Mouse (Mus musculus): ENCODE results near the gene Mak. TPM values are rescaled to one million over a fixed set of nuclear protein-coding genes. Genes with fewer than 3 reads are reported as not detected.

Gene Mak
- total and polyA plus RNA-seq, 2 experiments = under 0.01 TPM; not detected in 1

- Histone ChIP-seq H3K36me3 (ENCODE audit: control insufficient read depth, insufficient read depth, low read length) (no peaks in the 10 kb centered on the region), H3K27me3 (ENCODE audit: control insufficient read depth, insufficient read depth, low read length) (no peaks in the 10 kb centered on the region), H3K27ac (replicated peaks; ENCODE audit: insufficient read depth, low read depth, low read length) (no peak overlapping the region), H3K79me2 (ENCODE audit: control insufficient read depth, insufficient read depth, low read length) (no peaks in the 10 kb centered on the region), H3K4me1 (ENCODE audit: control insufficient read depth, insufficient read depth, low read length) (no peaks in the 10 kb centered on the region), H3K9ac (ENCODE audit: low read depth, low read length) (no peak overlapping the region), H3K4me3 (ENCODE audit: insufficient read depth, low read depth, low read length) (no peak overlapping the region)
- TF ChIP-seq CTCF (IDR thresholded peaks at IDR 0.05; ENCODE audit: low read depth, low read length) (no peak), POLR2A (IDR thresholded peaks at IDR 0.05; ENCODE audit: extremely low read depth, insufficient read depth, low read length) (no peak)
- DNase-seq (ENCODE audit: extremely low read depth, low read depth, low spot score) = no peak
- WGBS = 80% methylated on average over 5 of the region's 5 CpGs
Measured at GRCm38 (mm10) chr13:41051965-41052364, 27.5 kb downstream of the Mak start.

DNA sequence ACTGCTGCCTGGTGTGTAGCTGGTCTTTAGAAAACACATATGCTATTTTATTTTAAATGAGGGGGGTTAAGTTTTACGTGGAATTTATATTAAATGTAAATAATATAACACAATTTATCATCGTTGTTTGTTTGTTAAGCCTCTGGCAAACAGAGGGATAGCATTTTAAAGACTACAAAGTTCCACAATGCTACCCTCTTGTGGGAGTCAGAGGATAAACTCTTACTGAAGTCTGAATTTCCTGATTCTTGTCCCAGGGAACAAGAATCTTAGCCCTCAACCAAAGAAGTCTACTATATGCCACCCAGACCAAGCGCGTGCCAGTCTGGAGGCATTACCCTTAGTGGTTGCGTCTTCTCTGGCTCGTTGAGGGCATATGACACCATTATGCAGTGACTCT lies 32.2 kb downstream of the Mak start:
- WGBS = 74% methylated on average over 6 of the region's 6 CpGs
- H3K4me1 ChIP-seq (ENCODE audit: control insufficient read depth, insufficient read depth, low read length) = no peaks in the 10 kb centered on the region
- H3K36me3 ChIP-seq (ENCODE audit: control insufficient read depth, insufficient read depth, low read length) = no peaks in the 10 kb centered on the region
- H3K27me3 ChIP-seq (ENCODE audit: control insufficient read depth, insufficient read depth, low read length) = no peaks in the 10 kb centered on the region
- H3K9ac ChIP-seq (ENCODE audit: low read depth, low read length) = no peak overlapping the region
- DNase-seq (ENCODE audit: extremely low read depth, low read depth, low spot score) = peak; percentile 24
- no peak overlapping the region for H3K27ac ChIP-seq (replicated peaks; ENCODE audit: insufficient read depth, low read depth, low read length)
- TF ChIP-seq CTCF (IDR thresholded peaks at IDR 0.05; ENCODE audit: low read depth, low read length) = peak; percentile 9; the same call in 1 of the 2 replicates
- no peak for TF ChIP-seq POLR2A (IDR thresholded peaks at IDR 0.05; ENCODE audit: extremely low read depth, insufficient read depth, low read length)
- no peak overlapping the region for H3K4me3 ChIP-seq (ENCODE audit: insufficient read depth, low read depth, low read length)
- no peaks in the 10 kb centered on the region for H3K79me2 ChIP-seq (ENCODE audit: control insufficient read depth, insufficient read depth, low read length)

- H3K36me3 ChIP-seq (ENCODE audit: control insufficient read depth, insufficient read depth, low read length) = no peaks in the 10 kb centered on the region
- no peaks in the 10 kb centered on the region for H3K4me1 ChIP-seq (ENCODE audit: control insufficient read depth, insufficient read depth, low read length)
- no peak overlapping the region for H3K4me3 ChIP-seq (ENCODE audit: insufficient read depth, low read depth, low read length)
- no peak overlapping the region for H3K9ac ChIP-seq (ENCODE audit: low read depth, low read length)
- H3K27me3 ChIP-seq (ENCODE audit: control insufficient read depth, insufficient read depth, low read length) = no peaks in the 10 kb centered on the region
- no peak overlapping the region for H3K27ac ChIP-seq (replicated peaks; ENCODE audit: insufficient read depth, low read depth, low read length)
- H3K79me2 ChIP-seq (ENCODE audit: control insufficient read depth, insufficient read depth, low read length) = no peaks in the 10 kb centered on the region
- no peak for TF ChIP-seq CTCF (IDR thresholded peaks at IDR 0.05; ENCODE audit: low read depth, low read length)
- TF ChIP-seq POLR2A (IDR thresholded peaks at IDR 0.05; ENCODE audit: extremely low read depth, insufficient read depth, low read length) = no peak
- WGBS = 92% methylated on average over 8 of the region's 8 CpGs
- DNase-seq (ENCODE audit: extremely low read depth, low read depth, low spot score) = no peak
Measured at GRCm38 (mm10) chr13:41045901-41046300, 33.6 kb downstream of the Mak start.

DNA sequence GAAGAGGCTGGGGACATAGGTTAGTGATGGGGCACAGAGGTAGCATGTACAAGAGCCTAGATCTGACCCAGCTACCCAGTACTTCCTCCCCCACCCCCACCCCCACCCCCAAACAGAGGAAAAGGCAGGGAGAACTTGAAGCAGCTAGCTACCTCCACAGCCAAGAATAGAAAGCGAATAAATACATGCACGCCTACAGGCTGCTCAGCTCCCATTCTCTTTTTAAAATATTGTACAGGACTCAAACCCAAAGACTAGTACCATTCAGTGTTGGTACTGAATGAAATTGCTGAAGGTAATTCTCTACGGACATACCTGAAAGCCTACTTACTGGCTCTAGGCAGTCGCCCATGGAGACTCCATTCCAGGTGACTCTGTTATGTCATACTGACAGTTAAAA lies 37.0 kb downstream of the Mak start:
- Histone ChIP-seq H3K27ac (replicated peaks; ENCODE audit: insufficient read depth, low read depth, low read length) (no peak overlapping the region), H3K27me3 (ENCODE audit: control insufficient read depth, insufficient read depth, low read length) (no peaks in the 10 kb centered on the region), H3K4me3 (ENCODE audit: insufficient read depth, low read depth, low read length) (no peak overlapping the region), H3K36me3 (ENCODE audit: control insufficient read depth, insufficient read depth, low read length) (no peaks in the 10 kb centered on the region), H3K79me2 (ENCODE audit: control insufficient read depth, insufficient read depth, low read length) (no peaks in the 10 kb centered on the region), H3K4me1 (ENCODE audit: control insufficient read depth, insufficient read depth, low read length) (no peaks in the 10 kb centered on the region), H3K9ac (ENCODE audit: low read depth, low read length) (no peak overlapping the region)
- no peak for DNase-seq (ENCODE audit: extremely low read depth, low read depth, low spot score)
- WGBS = 89% methylated on average over 4 of the region's 4 CpGs
- no peak for TF ChIP-seq CTCF (IDR thresholded peaks at IDR 0.05; ENCODE audit: low read depth, low read length)
- no peak for TF ChIP-seq POLR2A (IDR thresholded peaks at IDR 0.05; ENCODE audit: extremely low read depth, insufficient read depth, low read length)

DNA sequence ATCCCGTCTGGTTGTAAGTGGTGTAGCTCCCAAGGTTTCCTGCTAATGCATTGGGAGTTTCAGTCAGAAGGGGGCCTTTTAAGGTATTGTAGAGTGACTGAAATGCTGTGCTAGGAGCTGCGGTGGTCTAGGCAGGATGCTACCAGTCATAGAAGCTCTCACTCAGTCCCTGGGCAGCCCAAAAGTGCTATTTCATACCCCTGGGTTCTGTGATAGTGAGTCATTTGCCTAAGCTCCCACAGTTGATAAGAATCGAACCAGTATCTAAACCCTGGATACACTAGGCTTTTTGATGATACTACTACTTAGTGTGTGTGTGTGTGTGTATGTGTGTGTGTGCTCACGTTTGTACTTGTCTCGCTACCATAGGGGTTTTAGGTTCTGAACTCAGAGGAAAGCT lies 49.4 kb downstream of the Mak start:
- Histone ChIP-seq H3K9ac (ENCODE audit: low read depth, low read length) (no peak overlapping the region), H3K4me3 (ENCODE audit: insufficient read depth, low read depth, low read length) (no peak overlapping the region)

DNA sequence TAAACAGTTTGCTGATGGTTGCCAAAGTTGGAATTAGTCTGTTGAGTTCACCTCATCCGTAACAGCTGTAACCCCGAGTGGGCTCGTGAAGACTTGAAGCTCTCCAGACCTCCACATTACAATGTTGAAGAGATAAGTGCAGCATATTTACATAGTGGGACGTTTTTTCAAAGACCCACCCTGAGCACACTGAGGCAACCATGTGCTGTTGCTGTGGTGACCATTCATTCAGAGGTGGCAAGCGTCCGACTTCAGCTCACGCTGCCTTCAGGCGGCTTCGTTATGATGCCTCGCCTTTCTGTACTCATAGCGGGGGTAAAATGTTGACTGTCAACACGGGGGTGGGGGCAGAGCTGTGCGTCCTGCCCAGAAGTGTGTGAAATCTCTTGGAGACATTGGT lies 57.4 kb downstream of the Mak start:
- no peak for DNase-seq (ENCODE audit: extremely low read depth, low read depth, low spot score)
- Histone ChIP-seq H3K4me3 (ENCODE audit: insufficient read depth, low read depth, low read length) (no peak overlapping the region), H3K27me3 (ENCODE audit: control insufficient read depth, insufficient read depth, low read length) (no peaks in the 10 kb centered on the region), H3K4me1 (ENCODE audit: control insufficient read depth, insufficient read depth, low read length) (peaks cover 7% of the 10 kb centered on the region), H3K27ac (replicated peaks; ENCODE audit: insufficient read depth, low read depth, low read length) (no peak overlapping the region), H3K9ac (ENCODE audit: low read depth, low read length) (no peak overlapping the region), H3K36me3 (ENCODE audit: control insufficient read depth, insufficient read depth, low read length) (peaks cover 39% of the 10 kb centered on the region), H3K79me2 (ENCODE audit: control insufficient read depth, insufficient read depth, low read length) (peaks cover 6% of the 10 kb centered on the region; the same call in 1 of the 2 replicates)
- WGBS = 86% methylated on average over 13 of the region's 13 CpGs
- TF ChIP-seq POLR2A (IDR thresholded peaks at IDR 0.05; ENCODE audit: extremely low read depth, insufficient read depth, low read length) (no peak), CTCF (IDR thresholded peaks at IDR 0.05; ENCODE audit: low read depth, low read length) (no peak)

More for the DNA sequence above, 49.4 kb downstream of the Mak start:
- no peak for DNase-seq (ENCODE audit: extremely low read depth, low read depth, low spot score)
- Histone ChIP-seq H3K79me2 (ENCODE audit: control insufficient read depth, insufficient read depth, low read length) (no peaks in the 10 kb centered on the region), H3K4me1 (ENCODE audit: control insufficient read depth, insufficient read depth, low read length) (no peaks in the 10 kb centered on the region), H3K27ac (replicated peaks; ENCODE audit: insufficient read depth, low read depth, low read length) (no peak overlapping the region), H3K27me3 (ENCODE audit: control insufficient read depth, insufficient read depth, low read length) (no peaks in the 10 kb centered on the region), H3K36me3 (ENCODE audit: control insufficient read depth, insufficient read depth, low read length) (no peaks in the 10 kb centered on the region)
- WGBS = 85% methylated on average over 5 of the region's 5 CpGs
- no peak for TF ChIP-seq POLR2A (IDR thresholded peaks at IDR 0.05; ENCODE audit: extremely low read depth, insufficient read depth, low read length)
- TF ChIP-seq CTCF (IDR thresholded peaks at IDR 0.05; ENCODE audit: low read depth, low read length) = no peak
